Mouse (Mus musculus) lung, adult 2 months (tissue): Measurements from ENCODE around the gene Ostf1.

Experiments used
- CTCF ChIP-seq: fragments of 200-500 bp; IDR thresholded peaks from 2 replicates; pipeline ENCODE4 v1.5.1; 2011; ENCODE audit warnings: mild to moderate bottlenecking, low read length, control low read depth; ENCODE audit not compliant: insufficient read depth
- POLR2A ChIP-seq: fragments of 200-500 bp; IDR thresholded peaks from 2 replicates; pipeline ENCODE4 v1.6.1; 2011; ENCODE audit warnings: low read depth, mild to moderate bottlenecking, control low read depth, low read length, borderline replicate concordance; ENCODE audit errors: extremely low read depth

DNA sequence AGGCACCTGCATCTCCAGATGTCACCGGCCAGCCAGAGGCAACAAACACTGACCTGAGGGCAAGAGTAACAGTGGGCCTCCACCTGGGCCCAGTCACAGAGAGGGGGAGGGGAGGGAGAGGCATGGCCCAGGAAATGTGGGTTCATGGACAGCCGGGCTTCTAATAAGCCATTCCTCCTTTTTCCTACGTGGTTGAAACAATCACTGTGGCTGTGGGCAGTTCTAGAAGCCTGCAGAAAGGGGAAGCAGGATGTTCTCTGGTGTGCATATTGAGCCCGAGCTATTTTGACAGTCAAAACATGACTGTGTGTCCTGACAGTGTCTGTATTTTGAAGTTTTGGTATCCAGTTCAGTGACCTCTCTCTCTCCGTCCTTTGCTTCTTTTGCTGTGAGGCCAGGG lies 7.3 kb upstream of the Ostf1 start:
- no peak for TF ChIP-seq CTCF
- TF ChIP-seq POLR2A, result no peak
